Mouse (Mus musculus) ES-E14 (cell line): ENCODE data around the gene Gcdh. TPM values are rescaled to one million over a fixed set of nuclear protein-coding genes. Genes with fewer than 3 reads are reported as not detected.

Experiments used
- DNase-seq: peaks from one replicate; pipeline ENCODE4 v3.0.0-alpha.2; 2013; ENCODE audit warnings: low read depth, low spot score
- H3K27ac ChIP-seq: 2 replicates; pipeline ENCODE4 v1.5.1; 2012; ENCODE audit warnings: low read depth, mild to moderate bottlenecking, low read length, moderate library complexity, mixed read lengths; ENCODE audit not compliant: poor library complexity, insufficient read depth, severe bottlenecking
- H3K36me3 ChIP-seq: 2 replicates; pipeline ENCODE4 v1.6.1; 2012; ENCODE audit warnings: mild to moderate bottlenecking, low read length, moderate library complexity, mixed read lengths; ENCODE audit not compliant: control insufficient read depth, poor library complexity, insufficient read depth, severe bottlenecking
- H3K4me1 ChIP-seq, 2 experiments: fragments of 150-350 bp in 1 of 2; sonication (generic) in 1 of 2; 2 replicates each; pipeline ENCODE4 v1.6.1; 2012; ENCODE audit warnings: low read length in 2 of 2, mild to moderate bottlenecking in 1 of 2, mixed read lengths in 1 of 2; ENCODE audit not compliant: control insufficient read depth in 2 of 2, insufficient read depth in 2 of 2, poor library complexity in 1 of 2
- H3K4me3 ChIP-seq, 2 experiments: fragments of 150-350 bp in 1 of 2; sonication (generic) in 1 of 2; 2 replicates each; pipeline ENCODE4 v1.5.1; 2012; ENCODE audit warnings: low read length in 2 of 2, low read depth in 1 of 2, mild to moderate bottlenecking in 1 of 2, mixed read lengths in 1 of 2; ENCODE audit not compliant: insufficient read depth in 1 of 2, poor library complexity in 1 of 2, severe bottlenecking in 1 of 2
- H3K9ac ChIP-seq: 2 replicates; pipeline ENCODE4 v1.6.1; 2012; ENCODE audit warnings: low read depth, mild to moderate bottlenecking, low read length, mixed read lengths; ENCODE audit not compliant: poor library complexity, insufficient read depth, severe bottlenecking
- H3K9me3 ChIP-seq: fragments of 150-350 bp; sonication (generic); 2 replicates; pipeline ENCODE4 v1.6.1; 2012; ENCODE audit warnings: low read depth, mild to moderate bottlenecking, low read length; ENCODE audit not compliant: control insufficient read depth, insufficient read depth
- CHD2 ChIP-seq: IDR thresholded peaks from 2 replicates; pipeline ENCODE4 v1.6.1; 2014; ENCODE audit warnings: mild to moderate bottlenecking, low read depth, low read length, inconsistent platforms
- HCFC1 ChIP-seq: IDR thresholded peaks from 2 replicates; pipeline ENCODE4 v1.6.1; 2012; ENCODE audit warnings: low read length, inconsistent platforms, borderline replicate concordance; ENCODE audit not compliant: insufficient read depth
- MAFK ChIP-seq: IDR thresholded peaks from 2 replicates; pipeline ENCODE4 v1.6.1; 2014; ENCODE audit warnings: mild to moderate bottlenecking, low read depth, low read length, inconsistent platforms; ENCODE audit not compliant: insufficient read depth
- ZC3H11A ChIP-seq: IDR thresholded peaks from 2 replicates; pipeline ENCODE4 v1.6.1; 2012; ENCODE audit warnings: low read depth, mild to moderate bottlenecking, inconsistent platforms, low read length, borderline replicate concordance
- ZNF384 ChIP-seq: IDR thresholded peaks from 2 replicates; pipeline ENCODE4 v1.6.1; 2012; ENCODE audit warnings: low read depth, low read length, inconsistent platforms
- in situ Hi-C, 2 experiments: fragments of 600-800 bp; cut with MboI; formaldehyde crosslinking; loops; one replicate each; pipeline ENCODE4 v1.15.1; 2025; ENCODE audit warnings: low sequenced_read_pairs in 2 of 2, inconsistent platforms in 1 of 2; ENCODE audit not compliant: unreplicated experiment in 2 of 2
- total RNA-seq: library from RNA; depleted of rRNA; stranded (reverse); fragments of 300-350 nt; gene quantifications from 2 replicates; pipeline ENCODE4 v1.2.3, GENCODE M21; 2012

Gcdh gene
- total RNA-seq, 1 experiment, result 36.3 TPM

- H3K36me3 ChIP-seq, result peaks cover 9% of the 10 kb centered on the region
- DNase-seq, result no peak
- 0 out of 2 replicates have a peak overlapping the region, but pooled peaks have one; percentile 7 for H3K9ac ChIP-seq
- H3K4me1 ChIP-seq, result peaks cover 0 to 9% of the 10 kb centered on the region in 2 experiments; a peak in 2 of 4 replicates
- TF ChIP-seq MAFK, result no peak
- no peak for TF ChIP-seq ZNF384
- no peak for TF ChIP-seq CHD2
- no peak for TF ChIP-seq ZC3H11A
- TF ChIP-seq HCFC1, result no peak
- H3K9me3 ChIP-seq, result no peaks in the 10 kb centered on the region
- H3K4me3 ChIP-seq, result no peak overlapping the region
- in situ Hi-C loops, result no loop called here
- no peak overlapping the region for H3K27ac ChIP-seq
These were observed 13.3 kb upstream of the Gcdh start for GRCm38 (mm10) chr8:84907037-84907436.

GRCm38 (mm10) chr8:84904351-84904750 is 10.6 kb upstream of the Gcdh start:
- Histone ChIP-seq H3K4me3 (no peak overlapping the region), H3K27ac (no peak overlapping the region), H3K9me3 (no peaks in the 10 kb centered on the region), H3K4me1 (peaks cover 0 to 7% of the 10 kb centered on the region in 2 experiments; a peak in 2 of 4 replicates), H3K9ac (peak overlapping the region; percentile 39; the same call in 1 of the 2 replicates), H3K36me3 (no peaks in the 10 kb centered on the region; the same call in 1 of the 2 replicates)
- in situ Hi-C loops, result no loop called here
- no peak for DNase-seq
- TF ChIP-seq ZC3H11A (no peak), HCFC1 (no peak), ZNF384 (no peak), MAFK (no peak), CHD2 (no peak)

- Histone ChIP-seq H3K4me1 (peaks cover 0 to 6% of the 10 kb centered on the region in 2 experiments; a peak in 2 of 4 replicates), H3K9me3 (no peaks in the 10 kb centered on the region), H3K27ac (peak overlapping the region; percentile 85), H3K4me3 (peak overlapping the region; percentile 95 to 96), H3K36me3 (no peaks in the 10 kb centered on the region; the same call in 1 of the 2 replicates), H3K9ac (peak overlapping the region; percentile 96)
- TF ChIP-seq HCFC1 (0 out of 2 replicates have a peak, but pooled peaks have one; percentile 67), MAFK (no peak)
- DNase-seq, result peak; percentile 85
- in situ Hi-C loops, result no loop called here
These were observed 9.4 kb upstream of the Gcdh start for GRCm38 (mm10) chr8:84902920-84903661.

GRCm38 (mm10) chr8:84902367-84902919 is 8.7 kb upstream of the Gcdh start:
- Histone ChIP-seq H3K4me3 (peak overlapping the region; percentile 95 to 96), H3K27ac (no peak overlapping the region), H3K36me3 (no peaks in the 10 kb centered on the region; the same call in 1 of the 2 replicates), H3K4me1 (peaks cover 0 to 6% of the 10 kb centered on the region in 2 experiments; a peak in 1 of 4 replicates), H3K9me3 (no peaks in the 10 kb centered on the region), H3K9ac (peak overlapping the region; percentile 87)
- no peak for DNase-seq
- no peak for TF ChIP-seq MAFK
- no peak for TF ChIP-seq ZNF384
- TF ChIP-seq HCFC1, result no peak
- TF ChIP-seq CHD2, result no peak
- no peak for TF ChIP-seq ZC3H11A
- in situ Hi-C loops, result no loop called here
